Mouse (Mus musculus) MEL (cell line): ENCODE results near the gene Tab1. TPM values are rescaled to one million over a fixed set of nuclear protein-coding genes. Genes with fewer than 3 reads are reported as not detected.

Experiments
- DNase-seq: peaks from one replicate; pipeline ENCODE4 v3.0.0; 2011; ENCODE audit warnings: low read depth, low spot score
- H3K27ac ChIP-seq: 2 replicates; pipeline ENCODE4 v1.5.1; 2012; ENCODE audit warnings: low read depth, mild to moderate bottlenecking, control low read depth, low read length, moderate library complexity; ENCODE audit not compliant: control insufficient read depth
- H3K27me3 ChIP-seq, 2 experiments: fragments of 150-350 bp in 1 of 2; sonication (generic) in 1 of 2; 2 replicates each; pipeline ENCODE4 v1.6.1; 2012; ENCODE audit warnings: low read length in 2 of 2, mild to moderate bottlenecking in 2 of 2, improper control_type of control experiment in 1 of 2, moderate library complexity in 1 of 2; ENCODE audit not compliant: insufficient read depth in 2 of 2, control insufficient read depth in 1 of 2
- H3K36me3 ChIP-seq, 2 experiments: 2 replicates each; pipeline ENCODE4 v1.6.1; 2012 to 2014; ENCODE audit warnings: low read length in 2 of 2, improper control_type of control experiment in 1 of 2, inconsistent platforms in 1 of 2, mild to moderate bottlenecking in 1 of 2; ENCODE audit not compliant: insufficient read depth in 2 of 2, control insufficient read depth in 1 of 2
- H3K4me1 ChIP-seq, 2 experiments: fragments of 150-350 bp in 1 of 2; sonication (generic) in 1 of 2; 2 replicates each; pipeline ENCODE4 v1.6.1; 2012; ENCODE audit warnings: low read length in 2 of 2, improper control_type of control experiment in 1 of 2, mild to moderate bottlenecking in 1 of 2; ENCODE audit not compliant: insufficient read depth in 2 of 2, control insufficient read depth in 1 of 2
- H3K4me3 ChIP-seq, 2 experiments: fragments of 150-350 bp in 1 of 2; sonication (generic) in 1 of 2; 2 replicates each; pipeline ENCODE4 v1.5.1; 2012; ENCODE audit warnings: low read depth in 2 of 2, low read length in 2 of 2, mild to moderate bottlenecking in 2 of 2, moderate library complexity in 2 of 2, control low read depth in 1 of 2, improper control_type of control experiment in 1 of 2; ENCODE audit not compliant: control insufficient read depth in 1 of 2, insufficient read depth in 1 of 2
- H3K79me2 ChIP-seq: 2 replicates; pipeline ENCODE4 v1.6.1; 2012; ENCODE audit warnings: mild to moderate bottlenecking, low read length, moderate library complexity; ENCODE audit not compliant: control insufficient read depth, poor library complexity, insufficient read depth
- H3K9ac ChIP-seq: 2 replicates; pipeline ENCODE4 v1.6.1; 2012; ENCODE audit warnings: low read depth, mild to moderate bottlenecking, control low read depth, low read length, moderate library complexity; ENCODE audit not compliant: control insufficient read depth, poor library complexity, severe bottlenecking
- H3K9me3 ChIP-seq: fragments of 150-350 bp; sonication (generic); replicated peaks from 2 replicates; pipeline ENCODE4 v1.6.1; 2012; ENCODE audit warnings: mild to moderate bottlenecking, low read length, improper control_type of control experiment, moderate library complexity; ENCODE audit not compliant: insufficient read depth
- BHLHE40 ChIP-seq: IDR thresholded peaks from 2 replicates; pipeline ENCODE4 v1.6.1; 2012; ENCODE audit warnings: low read depth, mild to moderate bottlenecking, inconsistent platforms, low read length, improper control_type of control experiment, borderline replicate concordance
- E2F4 ChIP-seq: IDR thresholded peaks from 2 replicates; pipeline ENCODE4 v1.6.1; 2011; ENCODE audit warnings: low read depth, low read length, improper control_type of control experiment, borderline replicate concordance
- ELF1 ChIP-seq: IDR thresholded peaks from 2 replicates; pipeline ENCODE4 v1.6.1; 2014; ENCODE audit warnings: low read depth, mild to moderate bottlenecking, inconsistent platforms, low read length, improper control_type of control experiment, moderate library complexity
- EP300 ChIP-seq, 2 experiments: IDR thresholded peaks; 2 replicates each; pipeline ENCODE4 v1.6.1; 2011; ENCODE audit warnings: improper control_type of control experiment in 2 of 2, low read length in 2 of 2, low read depth in 1 of 2, mild to moderate bottlenecking in 1 of 2
- ETS1 ChIP-seq: IDR thresholded peaks from 2 replicates; pipeline ENCODE4 v1.6.1; 2012; ENCODE audit warnings: low read depth, mild to moderate bottlenecking, inconsistent platforms, low read length, improper control_type of control experiment, moderate library complexity
- GABPA ChIP-seq: IDR thresholded peaks from 2 replicates; pipeline ENCODE4 v1.6.1; 2012; ENCODE audit warnings: low read depth, mild to moderate bottlenecking, inconsistent platforms, low read length, improper control_type of control experiment, moderate library complexity
- GATA1 ChIP-seq: IDR thresholded peaks from 2 replicates; pipeline ENCODE4 v1.6.1; 2011; ENCODE audit warnings: low read depth, low read length, improper control_type of control experiment
- JUND ChIP-seq: IDR thresholded peaks from 2 replicates; pipeline ENCODE4 v1.6.1; 2011; ENCODE audit warnings: low read depth, mild to moderate bottlenecking, improper control_type of control experiment, low read length
- KAT2A ChIP-seq: conservative IDR thresholded peaks from 2 replicates; pipeline ENCODE4 v1.6.1; 2012; ENCODE audit warnings: low read depth, low read length, improper control_type of control experiment, inconsistent platforms
- MAFK ChIP-seq: IDR thresholded peaks from 2 replicates; pipeline ENCODE4 v1.6.1; 2011; ENCODE audit warnings: low read depth, mild to moderate bottlenecking, low read length, improper control_type of control experiment, borderline replicate concordance
- MAX ChIP-seq: IDR thresholded peaks from 2 replicates; pipeline ENCODE4 v1.6.1; 2011; ENCODE audit warnings: low read length, improper control_type of control experiment
- MAZ ChIP-seq: IDR thresholded peaks from 2 replicates; pipeline ENCODE4 v1.6.1; 2012; ENCODE audit warnings: low read depth, mild to moderate bottlenecking, inconsistent platforms, low read length, improper control_type of control experiment
- MEF2A ChIP-seq: IDR thresholded peaks from 2 replicates; pipeline ENCODE4 v1.6.1; 2014; ENCODE audit warnings: low read depth, mild to moderate bottlenecking, inconsistent platforms, low read length, improper control_type of control experiment; ENCODE audit not compliant: poor library complexity, insufficient replicate concordance, severe bottlenecking; ENCODE audit errors: extremely low read depth
- MYB ChIP-seq: IDR thresholded peaks from 2 replicates; pipeline ENCODE4 v1.6.1; 2011; ENCODE audit warnings: mild to moderate bottlenecking, low read depth, low read length, improper control_type of control experiment
- NELFE ChIP-seq: IDR thresholded peaks from 2 replicates; pipeline ENCODE4 v1.6.1; 2011; ENCODE audit warnings: low read depth, low read length, improper control_type of control experiment
- NRF1 ChIP-seq: IDR thresholded peaks from 2 replicates; pipeline ENCODE4 v1.6.1; 2014; ENCODE audit warnings: low read depth, mild to moderate bottlenecking, inconsistent platforms, low read length, improper control_type of control experiment, moderate library complexity; ENCODE audit not compliant: poor library complexity, insufficient read depth, severe bottlenecking
- POLR2A ChIP-seq, 2 experiments: IDR thresholded peaks; 2 replicates each; pipeline ENCODE4 v1.6.1; 2011 to 2012; ENCODE audit warnings: low read length in 2 of 2, mild to moderate bottlenecking in 2 of 2, control low read depth in 1 of 2, improper control_type of control experiment in 1 of 2, low read depth in 1 of 2, moderate library complexity in 1 of 2; ENCODE audit not compliant: control insufficient read depth in 1 of 2, insufficient read depth in 1 of 2, poor library complexity in 1 of 2
- RCOR1 ChIP-seq: IDR thresholded peaks from 2 replicates; pipeline ENCODE4 v1.6.1; 2012; ENCODE audit warnings: low read depth, mild to moderate bottlenecking, inconsistent platforms, low read length, improper control_type of control experiment
- TBP ChIP-seq: IDR thresholded peaks from 2 replicates; pipeline ENCODE4 v1.8.0; 2011; ENCODE audit warnings: low read depth, low read length, improper control_type of control experiment
- TCF12 ChIP-seq: IDR thresholded peaks from 2 replicates; pipeline ENCODE4 v1.6.1; 2014; ENCODE audit warnings: low read depth, mild to moderate bottlenecking, inconsistent platforms, low read length, improper control_type of control experiment, moderate library complexity
- USF1 ChIP-seq: IDR thresholded peaks from 2 replicates; pipeline ENCODE4 v1.6.1; 2014; ENCODE audit warnings: low read depth, mild to moderate bottlenecking, inconsistent platforms, low read length, improper control_type of control experiment, moderate library complexity
- ZC3H11A ChIP-seq: IDR thresholded peaks from 2 replicates; pipeline ENCODE4 v1.6.1; 2012; ENCODE audit warnings: low read depth, mild to moderate bottlenecking, inconsistent platforms, low read length, improper control_type of control experiment
- ZKSCAN1 ChIP-seq: IDR thresholded peaks from 2 replicates; pipeline ENCODE4 v1.6.1; 2012; ENCODE audit warnings: low read depth, mild to moderate bottlenecking, inconsistent platforms, low read length, improper control_type of control experiment, moderate library complexity
- polyA plus RNA-seq, 2 experiments: library from polyadenylated mRNA; stranded (reverse) in 1 of 2; unstranded in 1 of 2; fragments of >175 nt in 1 of 2; fragments of >200 nt in 1 of 2; gene quantifications; 2 replicates each; pipeline versions ENCODE4 v1.2.1 to v1.2.4; 2012; ENCODE audit warnings: low replicate concordance in 2 of 2, low read depth in 1 of 2; ENCODE audit not compliant: insufficient read length in 2 of 2, insufficient read depth in 1 of 2, missing spikeins in 1 of 2
- total RNA-seq: library from RNA; depleted of rRNA; stranded (reverse); fragments of 300-350 nt; gene quantifications from 2 replicates; pipeline ENCODE4 v1.2.3, GENCODE M21; 2012

Gene Tab1
- total and polyA plus RNA-seq, 3 experiments = 23.3 to 31.1 TPM; not detected in 1

DNA sequence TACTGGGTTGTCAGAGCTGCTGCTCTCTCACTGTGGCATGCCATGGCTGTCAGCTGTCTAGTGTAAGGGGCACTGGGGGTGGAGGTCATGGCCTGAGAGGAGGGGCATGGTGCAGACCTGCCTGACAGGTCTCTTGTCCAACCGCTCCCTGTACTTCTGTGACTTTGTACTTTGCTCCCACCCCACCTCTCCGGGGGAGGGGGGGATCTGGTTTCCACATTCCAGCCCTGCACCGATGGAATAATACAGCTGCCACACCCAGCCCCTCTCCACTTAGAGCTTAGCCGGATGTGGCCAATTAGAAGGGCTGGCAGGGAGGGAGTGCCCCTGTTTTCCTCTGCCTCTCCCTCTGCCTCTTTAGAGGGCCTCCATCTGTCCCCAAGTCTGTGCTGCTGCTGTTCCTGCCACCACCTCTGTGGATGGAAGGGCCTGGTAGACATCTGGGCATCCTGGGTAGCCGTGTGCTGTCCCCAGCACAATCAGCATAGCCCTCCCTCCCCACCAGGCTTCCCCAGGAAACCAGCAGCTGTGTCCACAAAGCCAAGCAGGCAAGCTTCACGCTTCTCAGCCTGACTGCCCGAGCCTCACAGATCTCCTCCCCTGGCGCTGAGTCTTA lies 26.5 kb downstream of the Tab1 start:
- Histone ChIP-seq H3K79me2 (no peaks in the 10 kb centered on the region), H3K27me3 (no peaks in the 10 kb centered on the region), H3K27ac (no peak overlapping the region), H3K4me1 (no peaks in the 10 kb centered on the region), H3K9ac (no peak overlapping the region), H3K9me3 (no peaks in the 10 kb centered on the region), H3K4me3 (no peak overlapping the region), H3K36me3 (peaks cover 0 to 4% of the 10 kb centered on the region in 2 experiments; a peak in 1 of 4 replicates)
- no peak for DNase-seq
- no peak for TF ChIP-seq TBP
- TF ChIP-seq TCF12 = no peak
- no peak for TF ChIP-seq MAFK
- no peak for TF ChIP-seq ELF1
- TF ChIP-seq MAX = no peak
- TF ChIP-seq BHLHE40 = no peak
- TF ChIP-seq NRF1 = no peak
- TF ChIP-seq MEF2A = no peak
- no peak for TF ChIP-seq MAZ
- no peak for TF ChIP-seq KAT2A
- no peak for TF ChIP-seq GABPA
- TF ChIP-seq ZKSCAN1 = no peak
- no peak for TF ChIP-seq JUND
- no peak for TF ChIP-seq POLR2A (IDR thresholded peaks at IDR 0.05; ENCODE audit: control insufficient read depth in 1 of 2, insufficient read depth in 1 of 2, low read depth in 1 of 2, low read length in 2 of 2, poor library complexity in 1 of 2)
- TF ChIP-seq E2F4 = no peak
- TF ChIP-seq ETS1 = no peak

DNA sequence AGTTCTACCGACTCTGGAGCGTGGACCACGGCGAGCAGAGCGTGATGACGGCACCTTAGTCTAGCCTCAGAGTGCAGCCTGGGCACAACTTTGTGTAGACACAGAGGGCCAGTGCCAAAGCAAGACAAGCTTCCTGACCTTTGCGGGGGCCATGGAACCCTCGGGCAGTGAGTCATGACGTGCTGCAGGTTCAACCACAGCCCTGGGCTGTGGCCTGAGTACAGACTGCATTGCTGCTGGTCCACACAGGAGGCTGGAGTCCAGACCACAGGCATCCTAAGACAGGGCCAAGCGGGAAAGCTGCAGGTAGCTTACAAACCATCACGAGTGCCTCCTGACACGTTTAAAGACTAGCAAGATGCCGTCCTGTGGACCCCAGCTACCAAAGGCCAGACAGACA lies 27.3 kb downstream of the Tab1 start:
- no peaks in the 10 kb centered on the region for H3K9me3 ChIP-seq
- no peak overlapping the region for H3K4me3 ChIP-seq
- no peak for TF ChIP-seq ETS1
- TF ChIP-seq TCF12 = no peak
- no peak for TF ChIP-seq TBP
- no peak for TF ChIP-seq BHLHE40
- no peak for TF ChIP-seq USF1
- TF ChIP-seq EP300 (IDR thresholded peaks at IDR 0.05; ENCODE audit: low read depth in 1 of 2, low read length in 2 of 2) = no peak
- no peak for TF ChIP-seq RCOR1
- TF ChIP-seq KAT2A = no peak
- TF ChIP-seq GATA1 = no peak
- TF ChIP-seq MYB = no peak
- no peak for TF ChIP-seq NELFE
- TF ChIP-seq ZKSCAN1 = no peak
- no peak for TF ChIP-seq MEF2A
- no peak for TF ChIP-seq ELF1
- TF ChIP-seq MAX = no peak
- TF ChIP-seq JUND = no peak
- TF ChIP-seq ZC3H11A = no peak
- no peak overlapping the region for H3K27ac ChIP-seq
- no peaks in the 10 kb centered on the region for H3K4me1 ChIP-seq
- H3K9ac ChIP-seq = no peak overlapping the region
- H3K79me2 ChIP-seq = no peaks in the 10 kb centered on the region
- DNase-seq = no peak
- no peaks in the 10 kb centered on the region for H3K27me3 ChIP-seq
- peaks cover 0 to 4% of the 10 kb centered on the region in 2 experiments; a peak in 1 of 4 replicates for H3K36me3 ChIP-seq
